8 mouse cellular contexts compared by ENCODE assay signal in genomic region chr17:25184961-25185360, GRCm38 (mm10). TPM values are rescaled to one million over a fixed set of nuclear protein-coding genes. Genes with fewer than 3 reads are reported as not detected.
DNase-seq lines count a peak whose midpoint lies in the region; ATAC-seq and TF ChIP-seq lines count a peak whose summit lies in the region.
"Had no signal": no experiment of that assay in that cellular context is flagged by ENCODE, and none has a peak within 500 bp of the region (broad histone marks: within the 10 kb centered on the region; RNA-seq: fewer than 3 reads in every experiment).

No protein-coding gene starts in this region.

- no peak for TF ChIP-seq CTCF in spleen, adult 2 months (IDR thresholded peaks at IDR 0.05; ENCODE audit: extremely low read depth, insufficient read depth, insufficient read length, insufficient replicate concordance)

- H3K27me3 ChIP-seq in spleen, adult 2 months (ENCODE audit: control insufficient read depth, insufficient read depth, low read length) = no peaks in the 10 kb centered on the region
- H3K27me3 ChIP-seq in limb, embryonic 13.5 days = peaks cover 7% of the 10 kb centered on the region; the same call in 1 of the 2 replicates
- H3K27me3 ChIP-seq in stomach, embryonic 16.5 days (ENCODE audit: control insufficient read depth, insufficient read depth, low read length) = no peaks in the 10 kb centered on the region

- H3K9ac ChIP-seq in limb, embryonic 13.5 days = peak overlapping the region; percentile 88
- peak overlapping the region; percentile 76 for H3K9ac ChIP-seq in stomach, embryonic 16.5 days (ENCODE audit: low read length)

- H3K9me3 ChIP-seq in limb, embryonic 13.5 days = no peaks in the 10 kb centered on the region
- no peaks in the 10 kb centered on the region for H3K9me3 ChIP-seq in stomach, embryonic 16.5 days (replicated peaks; ENCODE audit: control insufficient read depth, low read length)

- DNase-seq in spleen, adult 2 months (ENCODE audit: low read depth in 1 of 2, low spot score in 2 of 2) = no peak
- DNase-seq in spleen, postnatal 10 days (ENCODE audit: low spot score in 2 of 2) = no peak
- no peak for DNase-seq in embryo, embryonic 11 days
- no peak for DNase-seq in adrenal gland, postnatal 25 days

- no peak overlapping the region for H3K27ac ChIP-seq in spleen, adult 2 months (ENCODE audit: insufficient read depth, low read length)
- H3K27ac ChIP-seq in limb, embryonic 13.5 days = 0 out of 2 replicates have a peak overlapping the region, but pooled peaks have one; percentile 28
- peak overlapping the region; percentile 43; the same call in 1 of the 2 replicates for H3K27ac ChIP-seq in stomach, embryonic 16.5 days (ENCODE audit: low read length)

- 9% methylated on average over 17 of the region's 17 CpGs for WGBS in spleen, adult 2 months
- WGBS in limb, embryonic 13.5 days = 8% methylated on average over 17 of the region's 17 CpGs
- 6% methylated on average over 17 of the region's 17 CpGs for WGBS in stomach, embryonic 16.5 days

- peak; percentile 3; the same call in 1 of the 2 replicates for ATAC-seq in erythroblast, adult 5-6 weeks (replicated peaks; ENCODE audit: low FRiP score, poor library complexity, severe bottlenecking)
- no peak for ATAC-seq in limb, embryonic 13.5 days (ENCODE audit: low FRiP score, low read depth)
- ATAC-seq in stomach, embryonic 16.5 days (ENCODE audit: insufficient read depth, low FRiP score) = peak; percentile 2; the same call in 1 of the 2 replicates

- H3K4me2 ChIP-seq in limb, embryonic 13.5 days (replicated peaks) = peak overlapping the region; percentile 100
- H3K4me2 ChIP-seq in stomach, embryonic 16.5 days (ENCODE audit: low read depth, low read length) = peak overlapping the region; percentile 96

- peaks cover 15% of the 10 kb centered on the region; the same call in 1 of the 2 replicates for H3K4me1 ChIP-seq in spleen, adult 2 months (ENCODE audit: control insufficient read depth, insufficient read depth, insufficient read length)
- H3K4me1 ChIP-seq in limb, embryonic 13.5 days = peaks cover 35% of the 10 kb centered on the region
- H3K4me1 ChIP-seq in stomach, embryonic 16.5 days (ENCODE audit: control insufficient read depth, insufficient read depth, low read length) = peaks cover 25% of the 10 kb centered on the region

- H3K4me3 ChIP-seq in spleen, adult 2 months (ENCODE audit: extremely low read depth, insufficient read depth, insufficient read length) = peak overlapping the region; percentile 82
- peak overlapping the region; percentile 98 for H3K4me3 ChIP-seq in limb, embryonic 13.5 days
- H3K4me3 ChIP-seq in stomach, embryonic 16.5 days (replicated peaks; ENCODE audit: low read length) = peak overlapping the region; percentile 86

- no peak for TF ChIP-seq POLR2A in spleen, adult 2 months (IDR thresholded peaks at IDR 0.05; ENCODE audit: low read depth, low read length)

- H3K36me3 ChIP-seq in spleen, adult 2 months (ENCODE audit: control insufficient read depth, insufficient read depth, low read length) = no peaks in the 10 kb centered on the region
- peaks cover 7% of the 10 kb centered on the region; the same call in 1 of the 2 replicates for H3K36me3 ChIP-seq in limb, embryonic 13.5 days
- no peaks in the 10 kb centered on the region for H3K36me3 ChIP-seq in stomach, embryonic 16.5 days (ENCODE audit: control insufficient read depth, insufficient read depth, low read length)

RNA-seq across cellular contexts. Expression of gene BC003965, which starts 0.6 kb away (rescaled TPM):
- 9.1 and 10.0 TPM in 2 replicates for polyA plus RNA-seq in spleen, adult 2 months (2012; rRNA removed)
- 6.5 TPM in 2 replicates for total RNA-seq in erythroblast, adult 5-6 weeks (2015; ENCODE audit: low replicate concordance)
- total RNA-seq in erythroblast, adult 5-6 weeks (2017; ENCODE audit: low replicate concordance) = 2.2 and 2.9 TPM in 2 replicates
- polyA plus RNA-seq in limb, embryonic 13.5 days (2015; fragmentation: Nextera tagmentation; extraction: Ambion mirVana) = 34.2 and 34.5 TPM in 2 replicates
- polyA plus RNA-seq in stomach, embryonic 16.5 days (2015; fragmentation: Nextera tagmentation; extraction: Ambion mirVana) = 30.4 and 33.5 TPM in 2 replicates
- total RNA-seq in adrenal gland, postnatal 25 days (2021) = 19.5 and 20.4 TPM in 2 replicates

RNA-seq across cellular contexts. Expression of gene Unkl, which starts 3.2 kb away (rescaled TPM):
- 30.4 and 32.0 TPM in 2 replicates for polyA plus RNA-seq in spleen, adult 2 months (2012; rRNA removed)
- 5.6 and 8.1 TPM in 2 replicates for total RNA-seq in erythroblast, adult 5-6 weeks (2015; ENCODE audit: low replicate concordance)
- total RNA-seq in erythroblast, adult 5-6 weeks (2017; ENCODE audit: low replicate concordance) = 8.2 and 16.3 TPM in 2 replicates
- 9.7 and 11.4 TPM in 2 replicates for polyA plus RNA-seq in limb, embryonic 13.5 days (2015; fragmentation: Nextera tagmentation; extraction: Ambion mirVana)
- polyA plus RNA-seq in stomach, embryonic 16.5 days (2015; fragmentation: Nextera tagmentation; extraction: Ambion mirVana) = 6.9 and 9.0 TPM in 2 replicates
- total RNA-seq in adrenal gland, postnatal 25 days (2021) = 19.9 and 21.1 TPM in 2 replicates

RNA-seq across cellular contexts. Expression of gene Gm38655, which starts 9.7 kb away (rescaled TPM):
- polyA plus RNA-seq in spleen, adult 2 months (2012; rRNA removed) = not detected in 2 replicates
- total RNA-seq in erythroblast, adult 5-6 weeks (2015; ENCODE audit: low replicate concordance) = not detected in 2 replicates
- total RNA-seq in erythroblast, adult 5-6 weeks (2017; ENCODE audit: low replicate concordance) = not detected in 2 replicates
- not detected in 2 replicates for polyA plus RNA-seq in limb, embryonic 13.5 days (2015; fragmentation: Nextera tagmentation; extraction: Ambion mirVana)
- polyA plus RNA-seq in stomach, embryonic 16.5 days (2015; fragmentation: Nextera tagmentation; extraction: Ambion mirVana) = 6.6 and 7.0 TPM in 2 replicates
- 0.49 TPM in 1 of 2 replicates, not detected in the other for total RNA-seq in adrenal gland, postnatal 25 days (2021)
- total RNA-seq: gastrocnemius, postnatal 10 days had no signal

RNA-seq across cellular contexts. Expression of gene Ccdc154, which starts 22.7 kb away (rescaled TPM):
- polyA plus RNA-seq in spleen, adult 2 months (2012; rRNA removed) = 0.04 TPM in 1 of 2 replicates, not detected in the other
- total RNA-seq in erythroblast, adult 5-6 weeks (2015; ENCODE audit: low replicate concordance) = not detected in 2 replicates
- 0.28 TPM in 1 of 2 replicates, not detected in the other for total RNA-seq in erythroblast, adult 5-6 weeks (2017; ENCODE audit: low replicate concordance)
- not detected in 2 replicates for polyA plus RNA-seq in limb, embryonic 13.5 days (2015; fragmentation: Nextera tagmentation; extraction: Ambion mirVana)
- 0.79 TPM in 2 replicates for polyA plus RNA-seq in stomach, embryonic 16.5 days (2015; fragmentation: Nextera tagmentation; extraction: Ambion mirVana)
- 0.15 TPM in 1 of 2 replicates, not detected in the other for total RNA-seq in adrenal gland, postnatal 25 days (2021)

RNA-seq across cellular contexts. Expression of gene Clcn7, which starts 51.8 kb away (rescaled TPM):
- polyA plus RNA-seq in spleen, adult 2 months (2012; rRNA removed) = 27.0 and 29.9 TPM in 2 replicates
- 3.7 and 8.6 TPM in 2 replicates for total RNA-seq in erythroblast, adult 5-6 weeks (2015; ENCODE audit: low replicate concordance)
- 6.0 and 9.1 TPM in 2 replicates for total RNA-seq in erythroblast, adult 5-6 weeks (2017; ENCODE audit: low replicate concordance)
- 26.5 and 27.2 TPM in 2 replicates for polyA plus RNA-seq in limb, embryonic 13.5 days (2015; fragmentation: Nextera tagmentation; extraction: Ambion mirVana)
- 21.4 and 24.7 TPM in 2 replicates for polyA plus RNA-seq in stomach, embryonic 16.5 days (2015; fragmentation: Nextera tagmentation; extraction: Ambion mirVana)
- total RNA-seq in adrenal gland, postnatal 25 days (2021) = 28.9 and 42.3 TPM in 2 replicates
